Mouse (Mus musculus): ENCODE results near the gene Hmox2.

- no peak for TF ChIP-seq GATA1 (IDR thresholded peaks at IDR 0.05; ENCODE audit: borderline replicate concordance, low read length)
- no peak for TF ChIP-seq FLI1 (IDR thresholded peaks at IDR 0.05; ENCODE audit: low read length)
Observed at GRCm38 (mm10) chr16:4788176-4788575, 62.0 kb downstream of the Hmox2 start.

Measured in megakaryocyte, embryonic 14.5 days (primary cell).